Mouse (Mus musculus) cortical plate, adult 2 months (tissue): ENCODE measurements around the gene Samd4. TPM values are rescaled to one million over a fixed set of nuclear protein-coding genes. Genes with fewer than 3 reads are reported as not detected.

Experiments
- H3K27ac ChIP-seq: fragments of 200-500 bp; 2 replicates; pipeline ENCODE4 v1.5.1; 2012; ENCODE audit warnings: low read length, control low read depth, inconsistent platforms; ENCODE audit not compliant: insufficient read depth
- H3K4me1 ChIP-seq: fragments of 200-500 bp; 2 replicates; pipeline ENCODE4 v1.6.1; 2011; ENCODE audit warnings: low read length; ENCODE audit not compliant: control insufficient read depth, insufficient read depth
- H3K4me3 ChIP-seq: fragments of 200-500 bp; 2 replicates; pipeline ENCODE4 v1.5.1; 2011; ENCODE audit warnings: mild to moderate bottlenecking, low read length, control low read depth; ENCODE audit not compliant: insufficient read depth
- CTCF ChIP-seq: fragments of 200-500 bp; IDR thresholded peaks from 2 replicates; pipeline ENCODE4 v1.5.1; 2011; ENCODE audit warnings: mild to moderate bottlenecking, control low read depth, low read length; ENCODE audit not compliant: insufficient read depth; ENCODE audit errors: extremely low read depth
- POLR2A ChIP-seq: fragments of 200-500 bp; IDR thresholded peaks from 2 replicates; pipeline ENCODE4 v1.6.1; 2011; ENCODE audit warnings: mild to moderate bottlenecking, low read length, control low read depth; ENCODE audit not compliant: insufficient read depth; ENCODE audit errors: extremely low read depth
- polyA plus RNA-seq: library from polyadenylated mRNA; depleted of rRNA; stranded (reverse); fragments of >200 nt; gene quantifications from 2 replicates; pipeline ENCODE4 v1.2.3, GENCODE M21; 2012

Samd4 gene
- polyA plus RNA-seq, 1 experiment: 14.0 TPM

GRCm38 (mm10) chr14:46959831-46960230 is 77.2 kb downstream of the Samd4 start:
- TF ChIP-seq POLR2A: no peak
- no peak for TF ChIP-seq CTCF
- Histone ChIP-seq H3K27ac (no peak overlapping the region), H3K4me1 (no peaks in the 10 kb centered on the region)

DNA sequence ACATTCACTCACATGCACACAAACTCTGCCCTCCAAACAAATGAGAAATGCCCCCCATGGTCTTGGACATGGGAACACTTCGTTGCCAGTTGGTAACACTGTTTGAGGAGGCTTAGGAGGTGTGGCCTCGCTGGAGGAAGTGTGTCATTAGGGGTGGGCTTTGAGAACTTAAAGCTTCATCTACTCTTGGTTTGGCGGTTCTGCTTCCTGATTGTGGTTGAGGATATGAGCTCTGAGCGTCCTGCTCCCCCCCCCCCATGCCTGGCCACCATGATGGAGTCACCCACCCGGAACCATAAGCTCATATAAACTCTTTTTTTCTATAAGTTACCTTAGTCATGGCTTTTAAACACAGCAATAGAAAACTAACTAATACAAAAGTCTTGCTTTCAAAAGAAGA is 80.2 kb downstream of the Samd4 start:
- Histone ChIP-seq H3K27ac (no peak overlapping the region), H3K4me1 (no peaks in the 10 kb centered on the region), H3K4me3 (no peak overlapping the region)
- no peak for TF ChIP-seq CTCF

More at GRCm38 (mm10) chr14:46959831-46960230, 77.2 kb downstream of the Samd4 start:
- no peak overlapping the region for H3K4me3 ChIP-seq

GRCm38 (mm10) chr14:46964074-46964872 is 81.6 kb downstream of the Samd4 start:
- H3K4me1 ChIP-seq: no peaks in the 10 kb centered on the region
- no peak overlapping the region for H3K27ac ChIP-seq
- no peak for TF ChIP-seq CTCF
- TF ChIP-seq POLR2A: no peak
- H3K4me3 ChIP-seq: no peak overlapping the region

DNA sequence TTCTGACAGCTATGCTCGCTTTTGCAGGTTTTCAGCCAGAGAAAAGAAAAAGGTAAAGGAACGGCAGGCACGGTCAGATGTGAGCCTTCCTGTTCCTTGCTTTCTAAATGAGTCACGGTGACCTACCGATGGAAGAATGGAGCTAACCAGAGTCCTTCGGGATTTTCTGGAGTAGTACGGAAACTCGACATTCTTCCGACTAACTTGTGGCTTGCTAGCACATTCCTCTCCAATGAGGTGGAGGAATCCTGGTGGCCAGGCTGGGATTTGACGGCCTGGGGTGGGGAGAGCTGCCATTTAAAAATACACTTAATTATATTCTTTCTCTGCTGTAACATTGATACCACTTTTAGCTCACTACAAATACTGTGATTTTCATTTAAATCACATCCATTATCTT is 83.6 kb downstream of the Samd4 start:
- TF ChIP-seq CTCF (no peak), POLR2A (no peak)
- Histone ChIP-seq H3K27ac (no peak overlapping the region), H3K4me3 (no peak overlapping the region)

GRCm38 (mm10) chr14:46968046-46968445 is 85.4 kb downstream of the Samd4 start:
- TF ChIP-seq CTCF (no peak), POLR2A (no peak)
- Histone ChIP-seq H3K4me1 (no peaks in the 10 kb centered on the region; the same call in 1 of the 2 replicates), H3K27ac (no peak overlapping the region), H3K4me3 (no peak overlapping the region)

More for the DNA sequence above, 83.6 kb downstream of the Samd4 start:
- no peaks in the 10 kb centered on the region; the same call in 1 of the 2 replicates for H3K4me1 ChIP-seq

DNA sequence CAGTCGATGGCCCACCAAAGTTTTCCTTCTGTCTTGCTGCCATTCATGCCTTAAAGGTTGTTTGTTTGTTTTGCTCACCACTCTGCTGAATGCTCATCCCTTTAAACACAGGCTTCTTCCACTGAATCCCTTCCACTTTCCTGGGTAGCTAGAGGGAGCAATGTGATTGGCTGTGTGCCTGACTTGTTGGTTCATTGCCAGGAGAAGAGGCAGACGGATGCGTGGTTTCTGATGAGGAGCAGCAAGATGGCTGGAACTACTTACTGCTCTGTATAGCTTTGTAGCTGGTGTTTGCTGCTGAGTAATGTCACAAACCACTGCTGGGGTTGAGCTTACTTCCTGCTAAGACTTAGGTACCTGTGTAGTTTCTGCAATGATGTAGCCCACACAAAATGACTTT is 88.0 kb downstream of the Samd4 start:
- Histone ChIP-seq H3K27ac (no peak overlapping the region), H3K4me1 (no peaks in the 10 kb centered on the region; the same call in 1 of the 2 replicates), H3K4me3 (no peak overlapping the region)
- TF ChIP-seq POLR2A (no peak), CTCF (no peak)

GRCm38 (mm10) chr14:46971802-46972201 is 89.1 kb downstream of the Samd4 start:
- no peak overlapping the region for H3K27ac ChIP-seq
- no peak overlapping the region for H3K4me3 ChIP-seq
- TF ChIP-seq POLR2A (no peak), CTCF (no peak)
- no peaks in the 10 kb centered on the region; the same call in 1 of the 2 replicates for H3K4me1 ChIP-seq

GRCm38 (mm10) chr14:46974874-46975273 is 92.2 kb downstream of the Samd4 start:
- Histone ChIP-seq H3K27ac (no peak overlapping the region), H3K4me3 (no peak overlapping the region), H3K4me1 (no peaks in the 10 kb centered on the region; the same call in 1 of the 2 replicates)
- no peak for TF ChIP-seq CTCF
- no peak for TF ChIP-seq POLR2A

GRCm38 (mm10) chr14:46975969-46976368 is 93.3 kb downstream of the Samd4 start:
- Histone ChIP-seq H3K4me3 (no peak overlapping the region), H3K27ac (no peak overlapping the region), H3K4me1 (peaks cover 2% of the 10 kb centered on the region)
- TF ChIP-seq CTCF (no peak), POLR2A (no peak)

DNA sequence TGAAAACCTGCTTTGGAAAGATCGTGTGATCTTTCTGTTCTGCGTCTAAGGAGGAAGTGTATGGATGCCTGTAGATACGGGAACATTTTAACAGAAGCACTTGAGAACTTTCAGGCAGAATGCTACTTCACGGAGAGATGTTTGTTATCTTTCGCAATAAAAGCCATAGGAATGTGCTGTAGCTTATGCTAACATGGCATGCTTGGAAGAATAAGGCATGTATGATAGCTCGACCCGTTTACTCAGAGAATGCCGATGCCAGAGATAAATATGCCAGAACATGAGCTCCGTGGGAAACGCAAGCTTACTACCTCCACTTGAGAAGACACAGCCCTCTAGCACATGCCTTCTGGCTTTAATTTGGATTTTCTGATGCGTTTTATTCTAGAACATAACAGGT is 94.1 kb downstream of the Samd4 start:
- no peak overlapping the region for H3K4me3 ChIP-seq
- H3K4me1 ChIP-seq: peaks cover 6% of the 10 kb centered on the region
- TF ChIP-seq CTCF: no peak
- TF ChIP-seq POLR2A: no peak
- no peak overlapping the region for H3K27ac ChIP-seq
